Mouse (Mus musculus) layer of hippocampus, postnatal 10 days (tissue): ENCODE results near the gene Arhgap18. TPM values are rescaled to one million over a fixed set of nuclear protein-coding genes. Genes with fewer than 3 reads are reported as not detected.
A peak's percentile ranks its signal among the peaks of the same experiment; 100 is the strongest.
"Not testable (repeated sequence)": the region's sequence is repeated elsewhere in the genome, so short reads cannot be mapped to it uniquely, and the experiment has no call there.

Experiments
- DNase-seq, 2 experiments: peaks; one replicate each; pipeline ENCODE4 v3.0.0; 2021; ENCODE audit warnings: low spot score in 2 of 2
- total RNA-seq, 2 experiments: library from RNA; stranded (reverse); gene quantifications; 2 replicates each; pipeline ENCODE4 v1.2.3; 2021

Gene Arhgap18
- total RNA-seq, 2 experiments from 2014 or later, result 9.2 to 9.8 TPM

DNA sequence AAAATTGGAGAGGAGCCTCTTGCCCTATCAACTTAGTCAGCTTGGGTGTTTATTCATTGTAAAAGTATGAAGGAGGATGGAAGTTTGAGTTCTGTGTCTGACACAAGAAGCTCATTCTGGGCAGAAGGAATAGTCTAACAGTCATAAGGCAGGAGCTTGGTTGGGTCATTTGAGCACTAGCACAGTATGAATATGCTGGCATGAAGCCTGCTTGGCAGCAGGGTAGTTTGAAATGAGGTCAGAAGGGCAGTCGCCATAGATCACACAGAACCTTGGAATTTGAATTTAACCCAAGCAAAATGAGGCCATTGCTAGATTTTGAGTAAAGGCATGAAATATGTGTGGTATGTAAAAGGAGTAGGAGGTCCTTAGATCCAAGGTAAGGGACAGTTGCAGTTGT is 139.9 kb downstream of the Arhgap18 start:
- DNase-seq, result no peak

DNA sequence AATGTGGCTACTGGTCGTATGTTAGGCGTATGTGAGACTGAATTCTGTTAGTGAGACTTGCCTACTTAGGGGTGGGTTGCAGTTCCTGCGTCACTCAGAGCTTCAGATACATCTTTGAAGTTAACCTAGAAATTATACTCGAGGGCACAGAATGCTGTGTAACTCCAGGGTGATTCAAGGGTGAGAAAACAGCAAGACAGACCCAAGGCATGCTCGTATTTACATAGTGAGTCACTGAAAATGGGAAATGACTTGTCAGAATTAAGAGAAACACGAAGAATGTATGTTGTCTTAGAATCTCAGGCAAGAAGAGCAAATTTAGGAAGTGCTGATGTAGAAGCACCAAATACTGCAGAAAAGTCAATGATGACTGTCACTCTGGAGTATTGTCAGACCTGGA is 142.5 kb downstream of the Arhgap18 start:
- DNase-seq, result no peak

DNA sequence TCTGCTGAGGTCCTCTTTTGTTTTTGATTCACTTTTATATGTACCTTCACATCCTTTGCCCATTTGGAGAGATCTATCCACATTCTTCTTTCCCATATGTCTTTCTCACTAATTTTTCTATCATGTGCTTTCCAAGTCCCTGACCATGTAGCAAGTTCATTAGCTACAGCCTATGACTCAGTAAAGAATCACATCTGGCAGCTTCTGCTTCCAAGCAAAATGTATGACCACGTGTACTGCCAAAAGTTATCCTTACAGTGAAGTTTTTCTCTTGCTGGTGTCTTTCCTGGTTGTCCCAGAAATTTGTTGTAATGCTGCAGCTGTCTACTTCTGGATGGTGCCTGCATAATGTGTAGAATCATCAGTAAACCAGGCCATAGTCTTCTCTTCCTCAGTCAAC is 147.2 kb downstream of the Arhgap18 start:
- no peak for DNase-seq

DNA sequence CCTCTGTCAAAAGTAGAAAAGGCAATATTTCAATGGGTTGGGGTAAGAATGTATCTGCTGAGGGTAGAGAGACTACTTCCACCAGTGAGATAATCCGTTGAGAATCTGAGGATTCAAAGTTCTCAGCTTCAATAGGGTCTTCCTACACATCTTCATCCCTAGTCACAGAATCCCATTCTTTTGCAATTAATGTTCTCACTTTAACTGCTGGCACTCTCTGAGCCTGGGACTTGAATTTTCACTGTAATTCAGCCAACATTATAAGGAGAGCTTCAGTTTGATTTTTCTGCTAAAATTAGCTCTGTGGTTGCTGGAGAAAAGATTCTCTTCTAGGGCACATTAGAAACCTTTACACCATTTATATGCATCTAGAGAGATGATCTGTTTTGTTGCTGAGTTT is 150.6 kb downstream of the Arhgap18 start:
- DNase-seq, result no peak

DNA sequence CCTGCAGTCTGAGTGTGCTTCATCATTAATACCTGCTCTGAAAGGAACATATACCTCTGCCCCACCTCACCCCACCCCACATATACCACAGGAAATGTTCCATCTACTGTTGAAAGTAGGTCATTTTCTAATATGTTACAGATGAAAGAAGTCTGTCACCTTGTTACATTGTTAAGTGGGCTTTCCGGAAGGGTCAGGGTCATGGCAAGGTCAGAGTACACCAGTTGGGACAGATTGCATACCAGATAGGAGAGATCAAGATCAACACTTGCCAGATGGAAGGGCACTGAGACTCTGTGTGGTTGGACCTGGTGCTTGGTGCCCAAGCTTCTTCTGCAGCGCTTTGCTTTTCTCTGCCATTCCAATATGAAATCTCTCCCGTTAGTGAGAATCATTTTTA is 158.0 kb downstream of the Arhgap18 start:
- no peak for DNase-seq

DNA sequence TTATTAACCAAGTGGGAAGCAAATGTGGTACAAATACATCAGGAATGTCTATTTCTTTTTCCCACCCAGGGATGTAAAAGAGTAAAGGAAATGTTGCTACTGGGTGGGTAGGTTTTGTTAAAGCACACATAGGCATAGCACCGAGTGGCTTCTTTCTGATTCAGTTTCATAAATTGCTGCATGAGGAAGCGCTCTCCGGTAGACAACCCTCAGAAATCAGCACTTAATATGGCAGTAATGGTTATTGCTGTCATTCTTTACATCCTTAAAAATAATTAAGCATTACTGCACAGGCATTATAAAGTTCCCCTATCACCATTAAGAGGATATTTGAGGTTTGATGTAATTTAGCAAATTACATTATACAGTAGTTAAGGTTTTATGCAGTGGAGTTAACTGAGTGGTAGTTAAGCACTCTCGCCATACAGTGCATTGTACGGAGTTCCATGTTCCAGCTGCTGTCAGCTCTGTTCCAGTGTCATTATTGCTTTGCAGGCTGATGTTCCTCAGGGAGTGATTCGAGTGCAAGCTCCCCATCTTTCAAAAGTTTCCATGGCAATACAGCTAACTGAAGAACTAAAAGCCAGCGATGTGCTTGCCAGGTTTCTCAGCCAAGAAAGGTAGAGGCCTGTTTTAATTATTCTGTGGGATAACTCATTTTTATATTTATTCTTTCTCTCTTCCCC is 159.0 kb downstream of the Arhgap18 start:
- no peak for DNase-seq

DNA sequence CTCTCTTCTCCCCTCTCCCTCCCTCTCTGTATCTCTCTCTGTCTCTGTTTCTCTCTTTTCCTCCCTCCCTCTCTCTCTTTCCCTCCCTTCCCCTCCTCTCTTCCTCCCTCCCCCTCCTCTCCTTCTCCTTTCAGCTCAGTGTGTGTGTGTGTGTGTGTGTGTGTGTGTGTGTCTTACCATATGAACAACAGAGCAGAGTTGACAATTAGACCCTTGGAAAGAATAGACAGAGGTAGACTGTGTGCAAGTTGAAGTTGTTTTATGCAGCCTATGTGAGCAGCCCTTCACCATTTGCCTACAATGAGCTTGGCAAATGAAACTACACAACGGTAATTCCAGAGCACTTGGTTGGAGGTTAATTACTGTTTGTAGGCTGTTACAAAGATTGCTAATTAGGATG is 159.6 kb downstream of the Arhgap18 start:
- DNase-seq, result no peak

DNA sequence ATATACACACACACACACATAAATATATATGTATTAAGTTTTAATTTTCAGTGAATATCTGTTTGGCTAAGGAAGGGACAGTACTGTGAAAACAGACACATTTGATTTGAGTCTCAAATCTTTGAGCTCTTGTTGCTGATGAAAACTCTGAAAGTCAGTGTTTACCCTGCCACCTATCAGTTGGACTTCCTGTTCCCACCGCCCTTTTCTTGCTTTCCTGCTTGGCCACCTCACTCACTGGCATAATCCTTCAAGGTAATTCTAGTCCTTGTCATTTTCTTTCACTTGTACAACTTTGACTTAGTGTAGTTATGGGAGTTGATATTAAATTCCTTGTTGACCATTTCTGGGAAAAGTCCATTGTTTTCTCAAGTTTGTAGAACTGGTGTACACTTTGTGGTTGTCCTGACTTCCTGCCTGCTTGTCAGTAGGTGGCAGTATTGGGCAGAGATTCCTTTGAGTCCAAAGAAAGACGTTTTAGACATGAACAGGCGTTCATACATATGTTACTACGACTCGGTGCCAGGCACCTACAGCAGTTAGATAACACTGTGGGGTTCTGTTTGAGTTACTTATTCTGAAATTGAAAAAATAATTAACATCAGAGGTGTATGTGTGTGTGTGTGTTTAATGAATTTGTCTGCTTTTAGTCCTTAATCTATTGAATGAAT is 166.2 kb downstream of the Arhgap18 start:
- peak; percentile 31 to 48 for DNase-seq

DNA sequence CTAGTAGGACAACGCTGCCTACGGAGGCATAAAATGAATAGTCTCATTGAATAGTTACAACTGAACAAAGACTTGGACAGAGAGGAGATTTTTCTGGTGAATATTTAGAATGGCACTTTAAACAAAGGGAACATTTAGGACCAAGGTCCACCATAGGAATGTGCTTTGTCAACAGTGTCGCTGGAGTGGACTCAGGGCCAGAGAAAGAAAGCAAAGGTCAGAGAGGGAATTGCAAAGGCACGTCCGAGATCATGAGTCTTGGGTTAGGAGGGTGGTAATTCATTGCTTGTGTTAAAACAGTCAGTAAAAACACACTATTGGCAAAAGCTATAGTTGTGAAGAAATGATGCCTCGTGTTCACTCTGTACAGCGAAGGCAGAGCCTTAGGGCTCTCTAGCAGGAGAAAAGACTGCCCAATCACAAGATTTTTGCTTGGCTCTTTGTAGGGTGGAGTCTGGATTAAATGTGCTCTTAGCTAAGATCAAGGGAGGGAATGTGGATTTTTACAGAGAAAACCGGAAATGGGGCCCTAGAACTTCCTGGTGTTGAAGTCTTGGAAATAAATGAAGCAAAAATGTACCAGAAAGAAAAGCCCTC is 167.3 kb downstream of the Arhgap18 start:
- DNase-seq, result no peak

DNA sequence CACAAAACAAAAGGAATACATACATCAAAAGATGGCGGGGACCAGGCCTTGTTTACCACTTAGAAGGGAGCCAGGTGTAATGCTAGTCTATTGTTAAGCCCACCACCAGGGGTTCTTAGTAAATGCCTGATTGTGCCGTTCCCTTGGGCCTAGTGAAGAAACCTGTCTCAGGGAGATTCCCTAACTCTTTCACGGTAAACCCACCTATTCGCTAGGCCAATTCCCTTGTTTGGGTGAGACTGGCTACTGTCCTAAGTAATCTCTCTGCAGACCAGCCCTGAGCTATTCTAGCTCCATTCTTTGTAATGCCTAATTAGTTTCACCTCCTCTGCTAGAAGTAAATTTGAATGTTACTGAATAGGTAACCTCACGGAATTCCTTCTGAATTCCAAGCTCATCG is 182.8 kb downstream of the Arhgap18 start:
- DNase-seq, result not testable (repeated sequence)

DNA sequence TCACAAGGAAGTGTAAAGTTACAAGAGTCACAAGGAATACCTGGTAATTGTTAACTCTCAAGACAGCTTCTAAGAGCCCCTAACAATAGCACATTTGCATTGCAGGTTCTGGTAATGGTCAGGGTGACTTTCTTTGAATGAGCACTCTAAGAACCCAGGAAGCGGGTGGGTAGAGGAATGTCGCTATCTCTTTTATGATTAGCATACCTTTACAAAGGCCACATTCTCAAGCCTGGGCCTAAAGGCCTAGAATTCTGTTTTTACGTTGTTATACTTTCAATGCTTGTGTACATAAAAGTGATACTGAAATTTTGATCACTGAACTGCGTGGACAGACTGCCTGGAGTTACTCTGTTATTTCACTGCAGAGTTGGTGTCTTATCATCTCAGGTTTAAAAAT is 185.2 kb downstream of the Arhgap18 start:
- DNase-seq, result not testable (repeated sequence)

DNA sequence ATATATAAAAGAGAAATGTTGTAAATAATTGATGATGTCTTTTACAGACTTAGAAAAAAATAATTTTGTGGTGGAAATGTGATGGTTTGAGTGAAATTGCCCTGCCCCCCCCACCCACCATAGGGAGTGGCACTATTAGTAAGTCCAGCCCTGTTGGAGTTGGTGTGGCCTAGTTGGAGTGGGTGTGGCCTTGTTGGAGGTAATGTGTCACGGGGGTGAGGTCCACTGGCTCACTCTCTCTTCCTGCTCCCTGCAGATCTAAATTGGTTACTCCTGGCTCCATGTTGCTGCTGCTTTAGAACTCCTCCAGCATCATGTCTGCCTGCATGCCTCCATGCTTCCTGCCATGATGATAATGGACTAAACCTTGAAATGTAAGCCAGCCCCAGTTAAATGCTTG is 186.3 kb downstream of the Arhgap18 start:
- DNase-seq, result no peak

DNA sequence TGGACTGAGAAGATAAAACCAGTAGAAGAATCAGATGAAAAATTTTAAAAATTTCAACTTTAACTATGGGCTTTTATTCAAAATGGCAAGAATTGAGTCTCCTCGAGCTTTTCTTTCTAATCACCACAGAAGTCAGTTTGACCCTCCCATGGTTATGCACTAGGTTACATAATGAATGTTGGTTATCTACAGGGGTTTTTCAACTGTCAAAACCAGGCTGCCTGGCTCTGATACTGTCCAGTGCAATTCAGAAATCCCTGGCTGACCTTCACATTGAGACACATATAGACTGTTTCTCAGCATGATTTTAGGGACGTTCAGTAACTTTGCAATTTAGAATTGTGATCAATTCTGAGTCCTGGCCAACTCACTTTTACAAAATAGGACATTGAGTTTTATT is 195.1 kb downstream of the Arhgap18 start:
- DNase-seq, result no peak

DNA sequence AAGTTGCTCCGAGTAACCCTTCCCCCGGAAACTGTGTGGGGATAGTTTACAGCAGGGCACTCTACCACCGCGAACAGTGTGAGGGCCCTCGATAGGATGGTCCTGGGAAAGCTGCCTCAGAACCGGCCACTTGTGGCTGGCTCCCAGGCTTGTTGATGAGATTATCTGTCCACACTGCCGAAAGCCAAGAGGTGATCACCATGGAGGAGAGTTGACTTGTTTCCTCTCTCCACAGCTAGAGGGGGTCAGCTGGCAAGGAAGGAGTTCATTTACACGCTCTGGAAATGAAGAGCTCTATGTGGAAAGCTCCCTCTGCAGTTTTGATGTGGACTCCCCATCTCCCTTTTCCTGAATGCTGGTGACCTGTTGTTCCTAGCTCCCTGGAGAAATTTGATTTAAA is 196.4 kb downstream of the Arhgap18 start:
- no peak for DNase-seq

DNA sequence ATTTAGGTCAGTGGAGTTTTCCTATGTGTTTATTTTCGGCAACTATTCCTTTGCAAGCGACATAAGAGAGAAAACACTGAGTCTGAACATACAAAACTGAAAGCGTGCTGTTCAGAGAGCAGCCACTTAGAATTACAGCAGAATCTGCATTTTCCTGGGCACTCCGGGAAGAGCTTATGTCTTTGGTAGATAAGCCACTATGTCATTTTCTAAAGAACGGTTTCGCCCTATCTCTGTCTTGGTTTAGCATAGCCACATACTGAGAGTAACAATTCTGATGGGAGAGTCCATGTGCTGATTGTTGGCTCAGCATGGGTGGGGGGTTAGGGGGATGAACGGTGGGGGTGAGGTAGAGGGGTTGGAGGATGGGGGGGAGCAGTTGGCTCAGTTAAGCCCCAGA is 197.2 kb downstream of the Arhgap18 start:
- DNase-seq, result no peak

DNA sequence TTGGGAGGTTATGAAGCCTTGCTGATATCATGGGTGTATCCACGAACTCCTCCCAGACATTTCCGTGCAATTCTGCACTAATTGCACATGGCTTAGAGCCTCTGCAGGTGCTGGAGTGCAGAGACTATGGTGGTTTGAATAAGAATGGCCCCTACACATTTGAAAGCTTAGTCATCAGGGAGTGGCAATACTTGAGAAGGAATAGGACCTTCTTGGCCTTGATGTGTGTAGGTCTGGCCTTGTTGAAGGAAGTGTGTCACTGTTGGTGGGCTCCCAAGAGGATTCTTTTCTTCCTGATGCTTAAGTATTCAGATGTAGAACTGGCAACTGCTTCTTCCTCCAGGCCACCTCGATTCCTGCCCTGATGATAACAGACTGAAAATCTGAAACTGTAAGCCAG is 205.3 kb downstream of the Arhgap18 start:
- DNase-seq, result no peak
